Mouse (Mus musculus): ENCODE data around the gene Stard13. TPM values are rescaled to one million over a fixed set of nuclear protein-coding genes. Genes with fewer than 3 reads are reported as not detected.
A peak's percentile ranks its signal among the peaks of the same experiment; 100 is the strongest.

Gene Stard13
- polyA plus RNA-seq, 1 experiment, result 13.5 TPM

- DNase-seq (ENCODE audit: low read depth), result no peak
Observed at GRCm38 (mm10) chr5:151020831-151021230, 212.8 kb downstream of the Stard13 start.

GRCm38 (mm10) chr5:151020031-151020820 is 213.4 kb downstream of the Stard13 start:
- DNase-seq (ENCODE audit: low read depth), result no peak

GRCm38 (mm10) chr5:151018959-151019358 is 214.7 kb downstream of the Stard13 start:
- DNase-seq (ENCODE audit: low read depth), result no peak

- DNase-seq (ENCODE audit: low read depth), result no peak
Observed at GRCm38 (mm10) chr5:151018450-151018849, 215.2 kb downstream of the Stard13 start.

- DNase-seq (ENCODE audit: low read depth), result no peak
Observed at GRCm38 (mm10) chr5:151004216-151004755, 229.3 kb downstream of the Stard13 start.

- DNase-seq (ENCODE audit: low read depth), result no peak
Observed at GRCm38 (mm10) chr5:151002051-151002450, 231.6 kb downstream of the Stard13 start.

- no peak for DNase-seq (ENCODE audit: low read depth)
Observed at GRCm38 (mm10) chr5:151001111-151001510, 232.5 kb downstream of the Stard13 start.

- DNase-seq (ENCODE audit: low read depth), result peak; percentile 61
Observed at GRCm38 (mm10) chr5:150996586-150996985, 237.1 kb downstream of the Stard13 start.

- DNase-seq (ENCODE audit: low read depth), result no peak
Observed at GRCm38 (mm10) chr5:150994096-150994495, 239.5 kb downstream of the Stard13 start.

Other genes with a start within 250 kb of the Stard13 start
- gene Gm42906, start 194.3 kb upstream of the Stard13 start, polyA plus RNA-seq (2012; rRNA removed), result not detected in 2 replicates